Mouse (Mus musculus): ENCODE results near the gene Mphosph8.
A peak's percentile ranks its signal among the peaks of the same experiment; 100 is the strongest.

The Mphosph8 gene

GRCm38 (mm10) chr14:56667969-56668802, at the start of gene Mphosph8:
Gene Mphosph8 (plus strand): TSS chr14:56668248.
- peak; percentile 99 for DNase-seq (ENCODE audit: low spot score in 2 of 2)

GRCm38 (mm10) chr14:56620425-56620824, 47.6 kb upstream of the Mphosph8 start:
- no peak for DNase-seq (ENCODE audit: low spot score in 2 of 2)

- DNase-seq (ENCODE audit: low spot score in 2 of 2), result no peak
Measured at GRCm38 (mm10) chr14:56626202-56626601, 41.8 kb upstream of the Mphosph8 start.

- DNase-seq (ENCODE audit: low spot score in 2 of 2), result no peak
Measured at GRCm38 (mm10) chr14:56628336-56628735, 39.7 kb upstream of the Mphosph8 start.

- DNase-seq (ENCODE audit: low spot score in 2 of 2), result no peak
Measured at GRCm38 (mm10) chr14:56631109-56631508, 36.9 kb upstream of the Mphosph8 start.

GRCm38 (mm10) chr14:56647206-56647605, 20.8 kb upstream of the Mphosph8 start:
- DNase-seq (ENCODE audit: low spot score in 2 of 2), result no peak

- DNase-seq (ENCODE audit: low spot score in 2 of 2), result no peak
Measured at GRCm38 (mm10) chr14:56649448-56649847, 18.6 kb upstream of the Mphosph8 start.

GRCm38 (mm10) chr14:56665651-56666050, 2.4 kb upstream of the Mphosph8 start:
- DNase-seq (ENCODE audit: low spot score in 2 of 2), result no peak

- DNase-seq (ENCODE audit: low spot score in 2 of 2), result no peak
Measured at GRCm38 (mm10) chr14:56666909-56667308, 1.1 kb upstream of the Mphosph8 start.

GRCm38 (mm10) chr14:56669046-56669620, 1.1 kb downstream of the Mphosph8 start:
- no peak for DNase-seq (ENCODE audit: low spot score in 2 of 2)

- no peak for DNase-seq (ENCODE audit: low spot score in 2 of 2)
Measured at GRCm38 (mm10) chr14:56685426-56685825, 17.4 kb downstream of the Mphosph8 start.

GRCm38 (mm10) chr14:56689116-56689515, 21.1 kb downstream of the Mphosph8 start:
- DNase-seq (ENCODE audit: low spot score in 2 of 2), result no peak

- no peak for DNase-seq (ENCODE audit: low spot score in 2 of 2)
Measured at GRCm38 (mm10) chr14:56689766-56690165, 21.7 kb downstream of the Mphosph8 start.

GRCm38 (mm10) chr14:56695495-56695894, 27.4 kb downstream of the Mphosph8 start:
- DNase-seq (ENCODE audit: low spot score in 2 of 2), result no peak

- DNase-seq (ENCODE audit: low spot score in 2 of 2), result no peak
Measured at GRCm38 (mm10) chr14:56697836-56698235, 29.8 kb downstream of the Mphosph8 start.

GRCm38 (mm10) chr14:56702644-56703043, 34.6 kb downstream of the Mphosph8 start:
- no peak for DNase-seq (ENCODE audit: low spot score in 2 of 2)

- DNase-seq (ENCODE audit: low spot score in 2 of 2), result no peak
Measured at GRCm38 (mm10) chr14:56705687-56706086, 37.6 kb downstream of the Mphosph8 start.

- no peak for DNase-seq (ENCODE audit: low spot score in 2 of 2)
Measured at GRCm38 (mm10) chr14:56726493-56726892, 58.4 kb downstream of the Mphosph8 start.

GRCm38 (mm10) chr14:56740175-56740574, 72.1 kb downstream of the Mphosph8 start:
- DNase-seq (ENCODE audit: low spot score in 2 of 2), result no peak

All from urinary bladder, postnatal 4 days (tissue).